Mouse (Mus musculus): ENCODE data around the gene Hdac7.

- TF ChIP-seq EP300 (IDR thresholded peaks at IDR 0.05; ENCODE audit: low read length) (no peak), ZKSCAN1 (IDR thresholded peaks at IDR 0.05; ENCODE audit: borderline replicate concordance, low read depth, low read length) (no peak), TBP (conservative IDR thresholded peaks at IDR 0.05; ENCODE audit: low read depth, low read length) (no peak), POLR2A (IDR thresholded peaks at IDR 0.05; ENCODE audit: low read depth, low read length) (no peak), IRF4 (IDR thresholded peaks at IDR 0.05; ENCODE audit: low read depth, low read length) (no peak), GABPA (IDR thresholded peaks at IDR 0.05; ENCODE audit: insufficient replicate concordance, low read depth, low read length) (no peak), BHLHE40 (IDR thresholded peaks at IDR 0.05; ENCODE audit: low read depth, low read length) (no peak), CTCF (conservative IDR thresholded peaks at IDR 0.05 in 1 of 2, IDR thresholded peaks at IDR 0.05 in 1 of 2; ENCODE audit: low read depth in 2 of 2, low read length in 2 of 2) (no peak), JUND (conservative IDR thresholded peaks at IDR 0.05; ENCODE audit: low read depth, low read length) (no peak), JUN (IDR thresholded peaks at IDR 0.05; ENCODE audit: insufficient read depth, low read depth, low read length) (no peak), MAX (IDR thresholded peaks at IDR 0.05; ENCODE audit: low read length) (no peak), CHD2 (IDR thresholded peaks at IDR 0.05; ENCODE audit: low read length) (no peak), ZMIZ1 (IDR thresholded peaks at IDR 0.05; ENCODE audit: low read depth, low read length) (no peak)
These were observed 4.3 kb downstream of the Hdac7 start for GRCm38 (mm10) chr15:97839991-97840455.

All from CH12.LX (cell line).